Mouse (Mus musculus): ENCODE results near the gene Odf3l2. TPM values are rescaled to one million over a fixed set of nuclear protein-coding genes. Genes with fewer than 3 reads are reported as not detected.

Gene Odf3l2
- polyA plus RNA-seq, 1 experiment from 2014 or later = not detected

DNA sequence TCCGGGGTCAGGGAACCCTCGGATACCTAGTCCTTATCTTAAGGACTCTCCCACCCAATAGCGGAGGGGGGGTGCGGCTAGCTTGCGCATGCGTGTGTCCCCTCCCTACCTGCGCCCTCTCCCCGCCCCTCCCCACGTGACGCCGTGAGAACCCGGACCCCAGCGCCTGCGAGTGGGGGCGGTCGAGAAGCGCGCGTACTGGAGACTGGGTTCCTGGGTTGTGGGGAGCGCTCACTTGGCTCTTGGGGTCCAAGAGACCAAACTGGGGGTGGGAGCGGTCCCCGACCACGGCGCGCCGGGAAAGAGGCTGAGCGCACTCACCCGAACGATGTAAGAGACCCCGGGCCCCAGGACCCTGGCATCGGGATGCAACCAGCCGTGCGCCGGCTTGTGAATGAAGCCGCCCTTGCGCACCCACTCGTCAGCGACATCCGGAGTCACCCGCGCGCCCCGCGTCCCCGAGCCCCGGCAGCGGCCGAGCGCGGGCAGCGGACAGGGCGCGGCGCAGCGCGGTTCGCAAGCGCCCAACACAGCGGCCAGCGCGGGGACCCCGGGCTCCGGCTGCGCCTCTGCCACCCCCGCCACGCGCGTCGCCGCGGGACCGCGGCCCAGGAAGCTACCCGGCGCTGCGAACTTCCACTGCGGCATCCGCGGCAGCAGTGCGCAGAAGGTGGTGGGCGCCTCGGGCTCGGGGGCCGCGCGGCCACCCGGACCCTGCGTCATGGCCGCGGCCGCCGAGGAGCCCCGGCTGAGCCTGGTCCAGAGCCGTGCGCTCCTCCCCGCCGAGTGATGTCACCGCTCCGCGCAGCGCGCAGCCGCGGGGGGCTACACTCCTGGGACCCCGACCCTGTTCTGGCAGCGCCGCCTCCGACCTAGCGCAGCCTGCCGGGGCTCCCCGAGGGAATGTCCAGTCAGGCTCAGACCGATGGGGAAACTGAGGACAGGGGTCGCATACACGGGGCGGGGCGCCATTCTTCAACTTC is 8.1 kb downstream of the Odf3l2 start, which contains the start of gene Shc2:
TSS of gene Shc2 (minus strand) at position 791 of the 983 bp plus-strand sequence.
- under 1% methylated on average over 114 of the region's 116 CpGs for WGBS
- 0 out of 2 replicates have a peak, but pooled peaks cover 3% of the 10 kb centered on the region for H3K9me3 ChIP-seq (ENCODE audit: control insufficient read depth, low read length)
- H3K9ac ChIP-seq (ENCODE audit: low read length) = peak within 1 kb of the TSS; percentile 60
- peak within 1 kb of the TSS; percentile 66 to 74 for H3K4me3 ChIP-seq (ENCODE audit: control insufficient read depth in 1 of 2, insufficient read depth in 1 of 2, low read depth in 1 of 2, low read length in 2 of 2)
- H3K4me2 ChIP-seq (ENCODE audit: low read length) = peak within 1 kb of the TSS; percentile 85
- H3K27me3 ChIP-seq (ENCODE audit: control insufficient read depth, insufficient read depth, low read length) = peaks cover 44% of the 10 kb centered on the region
- ATAC-seq (ENCODE audit: insufficient number of reproducible peaks, insufficient read depth, low FRiP score, low read depth) = peak; percentile 23; the same call in 1 of the 2 replicates
- no peak within 1 kb of the TSS for H3K27ac ChIP-seq (replicated peaks in 1 of 2; ENCODE audit: control insufficient read depth in 1 of 2, insufficient read depth in 1 of 2, low read depth in 2 of 2, low read length in 2 of 2)
- H3K36me3 ChIP-seq (ENCODE audit: control insufficient read depth, insufficient read depth, low read length) = no peaks in the 10 kb centered on the region
- H3K4me1 ChIP-seq (ENCODE audit: control insufficient read depth in 2 of 2, insufficient read depth in 2 of 2, low read length in 2 of 2) = peaks cover 0 to 10% of the 10 kb centered on the region in 2 experiments; a peak in 1 of 4 replicates

DNA sequence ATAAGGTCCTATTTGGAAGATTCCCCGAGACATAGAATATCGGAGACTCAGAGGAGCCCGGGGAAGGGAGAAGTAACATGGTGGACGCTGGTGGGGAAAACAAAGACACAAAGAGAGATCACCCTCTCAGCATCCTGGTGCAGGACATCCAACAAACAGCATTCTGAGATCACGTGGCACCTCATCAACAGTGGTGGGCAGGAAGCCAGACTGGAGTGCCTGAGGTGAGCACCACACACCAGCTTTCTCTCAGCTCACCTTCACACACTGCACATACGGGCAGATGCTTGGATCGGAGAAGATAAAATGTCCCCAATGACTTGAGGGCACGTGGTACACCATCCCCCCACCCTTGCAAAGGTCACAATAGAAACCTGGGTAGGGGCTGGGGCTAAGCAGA is 9.3 kb downstream of the Odf3l2 start:
- Histone ChIP-seq H3K9ac (ENCODE audit: low read length) (no peak overlapping the region), H3K4me2 (ENCODE audit: low read length) (no peak overlapping the region), H3K36me3 (ENCODE audit: control insufficient read depth, insufficient read depth, low read length) (no peaks in the 10 kb centered on the region), H3K27me3 (ENCODE audit: control insufficient read depth, insufficient read depth, low read length) (peaks cover 44% of the 10 kb centered on the region), H3K4me3 (ENCODE audit: control insufficient read depth in 1 of 2, insufficient read depth in 1 of 2, low read depth in 1 of 2, low read length in 2 of 2) (no peak overlapping the region), H3K4me1 (ENCODE audit: control insufficient read depth in 2 of 2, insufficient read depth in 2 of 2, low read length in 2 of 2) (peaks cover 0 to 10% of the 10 kb centered on the region in 2 experiments; a peak in 1 of 4 replicates), H3K9me3 (ENCODE audit: control insufficient read depth, low read length) (0 out of 2 replicates have a peak, but pooled peaks cover 3% of the 10 kb centered on the region), H3K27ac (replicated peaks in 1 of 2; ENCODE audit: control insufficient read depth in 1 of 2, insufficient read depth in 1 of 2, low read depth in 2 of 2, low read length in 2 of 2) (no peak overlapping the region)
- no peak for ATAC-seq (ENCODE audit: insufficient number of reproducible peaks, insufficient read depth, low FRiP score, low read depth)
- WGBS = 79% methylated on average over 8 of the region's 8 CpGs

GRCm38 (mm10) chr10:79633006-79633777 is 12.3 kb downstream of the Odf3l2 start:
- peaks cover 22% of the 10 kb centered on the region for H3K27me3 ChIP-seq (ENCODE audit: control insufficient read depth, insufficient read depth, low read length)
- no peak overlapping the region for H3K27ac ChIP-seq (replicated peaks in 1 of 2; ENCODE audit: control insufficient read depth in 1 of 2, insufficient read depth in 1 of 2, low read depth in 2 of 2, low read length in 2 of 2)
- ATAC-seq (ENCODE audit: insufficient number of reproducible peaks, insufficient read depth, low FRiP score, low read depth) = no peak
- WGBS = 71% methylated on average over 17 of the region's 17 CpGs
- 0 out of 2 replicates have a peak, but pooled peaks cover 3% of the 10 kb centered on the region for H3K9me3 ChIP-seq (ENCODE audit: control insufficient read depth, low read length)
- H3K9ac ChIP-seq (ENCODE audit: low read length) = no peak overlapping the region
- no peak overlapping the region for H3K4me3 ChIP-seq (ENCODE audit: control insufficient read depth in 1 of 2, insufficient read depth in 1 of 2, low read depth in 1 of 2, low read length in 2 of 2)
- H3K4me2 ChIP-seq (ENCODE audit: low read length) = no peak overlapping the region
- no peaks in the 10 kb centered on the region; a peak in 1 of 4 replicates for H3K4me1 ChIP-seq (ENCODE audit: control insufficient read depth in 2 of 2, insufficient read depth in 2 of 2, low read length in 2 of 2)
- no peaks in the 10 kb centered on the region for H3K36me3 ChIP-seq (ENCODE audit: control insufficient read depth, insufficient read depth, low read length)

DNA sequence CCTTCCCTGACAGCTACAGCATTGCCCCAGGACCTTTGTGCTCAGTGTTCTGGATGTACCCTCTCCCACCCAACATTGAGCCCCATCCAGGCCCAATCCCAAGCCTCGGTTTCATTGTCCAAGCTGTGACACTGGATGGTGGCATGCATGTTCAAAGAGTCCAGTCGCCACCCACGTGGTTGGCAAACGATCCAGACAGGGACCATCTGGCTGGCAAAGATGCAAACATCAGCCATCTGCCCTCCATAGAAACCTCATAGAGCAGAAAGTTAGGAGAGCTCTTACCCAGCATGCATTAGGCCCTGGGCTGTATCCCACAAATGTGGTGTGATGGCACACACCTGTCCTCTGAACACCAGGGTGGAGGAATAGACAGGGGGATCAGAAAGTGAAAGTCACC is 14.1 kb downstream of the Odf3l2 start:
- H3K4me3 ChIP-seq (ENCODE audit: control insufficient read depth in 1 of 2, insufficient read depth in 1 of 2, low read depth in 1 of 2, low read length in 2 of 2) = no peak overlapping the region
- H3K27me3 ChIP-seq (ENCODE audit: control insufficient read depth, insufficient read depth, low read length) = peaks cover 4% of the 10 kb centered on the region
- ATAC-seq (ENCODE audit: insufficient number of reproducible peaks, insufficient read depth, low FRiP score, low read depth) = no peak
- H3K36me3 ChIP-seq (ENCODE audit: control insufficient read depth, insufficient read depth, low read length) = no peaks in the 10 kb centered on the region
- WGBS = 81% methylated on average over 4 of the region's 4 CpGs
- no peak overlapping the region for H3K27ac ChIP-seq (replicated peaks in 1 of 2; ENCODE audit: control insufficient read depth in 1 of 2, insufficient read depth in 1 of 2, low read depth in 2 of 2, low read length in 2 of 2)
- H3K9me3 ChIP-seq (ENCODE audit: control insufficient read depth, low read length) = 0 out of 2 replicates have a peak, but pooled peaks cover 3% of the 10 kb centered on the region
- H3K4me2 ChIP-seq (ENCODE audit: low read length) = no peak overlapping the region
- no peaks in the 10 kb centered on the region for H3K4me1 ChIP-seq (ENCODE audit: control insufficient read depth in 2 of 2, insufficient read depth in 2 of 2, low read length in 2 of 2)
- H3K9ac ChIP-seq (ENCODE audit: low read length) = no peak overlapping the region

GRCm38 (mm10) chr10:79628377-79628776 is 17.2 kb downstream of the Odf3l2 start:
- ATAC-seq (ENCODE audit: insufficient number of reproducible peaks, insufficient read depth, low FRiP score, low read depth) = no peak
- WGBS = 83% methylated on average over 5 of the region's 5 CpGs
- Histone ChIP-seq H3K4me1 (ENCODE audit: control insufficient read depth in 2 of 2, insufficient read depth in 2 of 2, low read length in 2 of 2) (no peaks in the 10 kb centered on the region), H3K9me3 (ENCODE audit: control insufficient read depth, low read length) (no peaks in the 10 kb centered on the region), H3K27me3 (ENCODE audit: control insufficient read depth, insufficient read depth, low read length) (no peaks in the 10 kb centered on the region), H3K9ac (ENCODE audit: low read length) (no peak overlapping the region), H3K27ac (replicated peaks in 1 of 2; ENCODE audit: control insufficient read depth in 1 of 2, insufficient read depth in 1 of 2, low read depth in 2 of 2, low read length in 2 of 2) (no peak overlapping the region), H3K4me2 (ENCODE audit: low read length) (no peak overlapping the region), H3K36me3 (ENCODE audit: control insufficient read depth, insufficient read depth, low read length) (no peaks in the 10 kb centered on the region), H3K4me3 (ENCODE audit: control insufficient read depth in 1 of 2, insufficient read depth in 1 of 2, low read depth in 1 of 2, low read length in 2 of 2) (no peak overlapping the region)

- no peak overlapping the region for H3K4me2 ChIP-seq (ENCODE audit: low read length)
- no peaks in the 10 kb centered on the region for H3K4me1 ChIP-seq (ENCODE audit: control insufficient read depth in 2 of 2, insufficient read depth in 2 of 2, low read length in 2 of 2)
- no peaks in the 10 kb centered on the region for H3K36me3 ChIP-seq (ENCODE audit: control insufficient read depth, insufficient read depth, low read length)
- no peaks in the 10 kb centered on the region for H3K27me3 ChIP-seq (ENCODE audit: control insufficient read depth, insufficient read depth, low read length)
- ATAC-seq (ENCODE audit: insufficient number of reproducible peaks, insufficient read depth, low FRiP score, low read depth) = no peak
- no peaks in the 10 kb centered on the region for H3K9me3 ChIP-seq (ENCODE audit: control insufficient read depth, low read length)
- no peak overlapping the region for H3K9ac ChIP-seq (ENCODE audit: low read length)
- no peak overlapping the region for H3K27ac ChIP-seq (replicated peaks in 1 of 2; ENCODE audit: control insufficient read depth in 1 of 2, insufficient read depth in 1 of 2, low read depth in 2 of 2, low read length in 2 of 2)
- WGBS = 75% methylated on average over 10 of the region's 10 CpGs
- H3K4me3 ChIP-seq (ENCODE audit: control insufficient read depth in 1 of 2, insufficient read depth in 1 of 2, low read depth in 1 of 2, low read length in 2 of 2) = no peak overlapping the region
Observed at GRCm38 (mm10) chr10:79626156-79626555, 19.4 kb downstream of the Odf3l2 start.

DNA sequence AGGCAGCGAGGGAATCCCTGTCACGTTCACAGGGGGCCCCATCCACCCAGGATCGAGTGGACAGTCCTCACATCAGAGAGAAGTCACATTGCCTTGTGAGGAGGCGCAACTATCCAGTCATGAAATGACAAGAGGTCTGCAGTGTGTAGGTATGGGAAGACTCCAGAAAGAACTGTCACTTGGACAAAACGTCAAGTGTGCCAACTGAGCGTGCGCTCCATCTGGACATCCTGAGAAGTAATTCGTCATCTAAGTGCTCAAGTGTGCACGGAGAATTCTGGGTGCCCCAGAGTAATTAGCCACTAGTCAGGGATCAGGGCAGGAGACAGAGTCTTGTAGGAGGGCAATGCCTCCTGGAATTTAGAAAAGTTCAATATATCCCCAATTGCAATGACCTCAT is 20.1 kb downstream of the Odf3l2 start:
- H3K4me3 ChIP-seq (ENCODE audit: control insufficient read depth in 1 of 2, insufficient read depth in 1 of 2, low read depth in 1 of 2, low read length in 2 of 2) = no peak overlapping the region
- H3K9ac ChIP-seq (ENCODE audit: low read length) = no peak overlapping the region
- H3K27me3 ChIP-seq (ENCODE audit: control insufficient read depth, insufficient read depth, low read length) = no peaks in the 10 kb centered on the region
- WGBS = 72% methylated on average over 9 of the region's 9 CpGs
- no peak for ATAC-seq (ENCODE audit: insufficient number of reproducible peaks, insufficient read depth, low FRiP score, low read depth)
- no peaks in the 10 kb centered on the region for H3K36me3 ChIP-seq (ENCODE audit: control insufficient read depth, insufficient read depth, low read length)
- H3K9me3 ChIP-seq (ENCODE audit: control insufficient read depth, low read length) = no peaks in the 10 kb centered on the region
- no peak overlapping the region for H3K27ac ChIP-seq (replicated peaks in 1 of 2; ENCODE audit: control insufficient read depth in 1 of 2, insufficient read depth in 1 of 2, low read depth in 2 of 2, low read length in 2 of 2)
- no peak overlapping the region for H3K4me2 ChIP-seq (ENCODE audit: low read length)
- H3K4me1 ChIP-seq (ENCODE audit: control insufficient read depth in 2 of 2, insufficient read depth in 2 of 2, low read length in 2 of 2) = no peaks in the 10 kb centered on the region

Measured in heart, embryonic 14.5 days (tissue).